Mouse (Mus musculus) large intestine, adult 2 months (tissue): ENCODE results near the gene Ice1. TPM values are rescaled to one million over a fixed set of nuclear protein-coding genes. Genes with fewer than 3 reads are reported as not detected.

Source experiments
- DNase-seq: peaks from one replicate; pipeline ENCODE4 v3.0.0-alpha.2; 2012; ENCODE audit warnings: low read depth, low spot score
- WGBS: fragments of 180-500 bp; shearing (Covaris S2); methylation state at CpG from one replicate; pipeline ENCODE4 v1.1.7; 2018; 5-methylcytosine and 5-hydroxymethylcytosine counted together
- polyA plus RNA-seq: library from polyadenylated mRNA; depleted of rRNA; stranded (reverse); fragments of >200 nt; gene quantifications from 2 replicates; pipeline ENCODE4 v1.2.3, GENCODE M21; 2012

Ice1 gene
- polyA plus RNA-seq, 1 experiment: 10.5 TPM

GRCm38 (mm10) chr13:70590248-70590762 is 47.1 kb downstream of the Ice1 start:
- DNase-seq: no peak
- WGBS: 63% methylated on average over 7 of the region's 7 CpGs

DNA sequence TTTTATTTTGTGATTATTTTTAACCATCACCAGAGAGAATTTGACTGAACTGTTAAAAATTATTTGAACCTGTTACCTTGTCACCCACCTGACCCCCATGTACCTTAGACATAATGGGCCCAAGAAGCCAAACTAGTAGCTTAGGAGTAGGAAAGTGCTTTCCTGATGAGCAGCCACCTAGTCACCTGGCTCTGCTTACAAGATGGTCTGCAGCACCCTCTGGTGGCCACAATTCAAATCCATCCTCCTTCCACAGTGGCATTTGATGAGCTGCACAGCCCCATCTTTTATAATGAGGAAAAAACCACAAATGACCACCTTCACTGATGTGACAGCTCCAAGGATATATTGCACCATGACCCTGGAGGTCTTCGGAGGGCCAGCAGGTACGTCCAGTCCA is 50.5 kb downstream of the Ice1 start:
- DNase-seq: no peak
- 82% methylated on average over 2 of the region's 2 CpGs for WGBS

DNA sequence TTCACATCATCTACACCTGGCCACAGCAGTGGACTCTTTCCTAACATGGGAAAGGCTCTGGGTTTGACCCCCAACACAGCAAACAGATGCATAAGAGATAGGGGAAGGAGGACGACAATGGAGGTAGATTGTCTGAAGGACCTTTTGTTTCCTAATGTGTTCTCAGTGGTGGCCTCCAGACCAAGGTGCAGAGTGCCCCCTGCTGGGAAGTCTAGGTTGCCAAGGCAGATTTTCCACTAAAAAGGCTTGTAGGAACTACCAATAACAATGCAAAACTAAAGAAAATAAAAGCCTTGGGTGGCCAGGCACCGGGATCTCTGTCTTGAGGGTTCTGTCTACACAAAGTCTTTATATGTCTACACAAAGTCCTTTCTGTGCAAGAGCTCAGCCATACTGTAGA is 54.9 kb downstream of the Ice1 start:
- no peak for DNase-seq
- 38% methylated on average over 2 of the region's 2 CpGs for WGBS

GRCm38 (mm10) chr13:70581509-70581908 is 55.9 kb downstream of the Ice1 start:
- 92% methylated on average over 4 of the region's 4 CpGs for WGBS

DNA sequence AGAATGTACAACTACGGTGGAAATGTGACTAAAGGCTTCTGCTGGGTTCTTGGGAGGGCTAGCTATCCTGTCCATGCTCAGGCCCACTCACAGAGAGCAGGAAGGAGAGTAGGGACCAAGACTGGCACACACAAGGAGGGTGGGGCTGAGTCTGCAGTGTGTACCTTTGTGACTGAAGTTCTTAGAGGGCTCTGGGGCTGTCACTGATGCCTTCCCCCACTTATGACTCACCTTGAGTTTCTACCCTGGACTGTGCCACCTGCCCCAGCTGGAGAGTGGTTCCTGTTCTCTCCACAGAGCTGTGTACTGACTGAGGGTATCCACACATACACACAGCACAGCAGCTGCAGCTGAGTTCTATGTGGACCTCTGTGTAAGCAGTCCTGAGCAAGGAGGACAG is 63.2 kb downstream of the Ice1 start:
- no peak for DNase-seq
- WGBS: 95% methylated on average over 1 of the region's 1 CpGs

More at GRCm38 (mm10) chr13:70581509-70581908, 55.9 kb downstream of the Ice1 start:
- no peak for DNase-seq

DNA sequence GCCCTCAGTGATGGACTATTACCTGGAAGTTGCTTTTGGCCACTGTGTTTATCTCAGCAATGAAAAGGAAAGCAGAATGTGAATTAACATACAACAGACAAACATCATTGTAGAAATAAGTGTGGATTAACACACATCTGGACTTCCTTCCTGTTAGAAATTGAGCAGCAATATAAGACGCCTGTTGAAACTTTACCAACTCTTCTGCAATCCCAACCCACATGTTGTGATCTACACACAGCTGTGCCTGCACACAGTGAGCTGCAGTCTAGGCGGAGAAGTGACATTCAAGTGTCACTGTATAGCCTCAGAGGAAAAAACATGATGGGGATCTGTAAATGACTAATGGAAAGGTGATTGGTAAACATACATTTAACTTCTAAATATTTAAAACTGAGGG is 69.5 kb downstream of the Ice1 start:
- no peak for DNase-seq
- WGBS: 66% methylated on average over 2 of the region's 2 CpGs

DNA sequence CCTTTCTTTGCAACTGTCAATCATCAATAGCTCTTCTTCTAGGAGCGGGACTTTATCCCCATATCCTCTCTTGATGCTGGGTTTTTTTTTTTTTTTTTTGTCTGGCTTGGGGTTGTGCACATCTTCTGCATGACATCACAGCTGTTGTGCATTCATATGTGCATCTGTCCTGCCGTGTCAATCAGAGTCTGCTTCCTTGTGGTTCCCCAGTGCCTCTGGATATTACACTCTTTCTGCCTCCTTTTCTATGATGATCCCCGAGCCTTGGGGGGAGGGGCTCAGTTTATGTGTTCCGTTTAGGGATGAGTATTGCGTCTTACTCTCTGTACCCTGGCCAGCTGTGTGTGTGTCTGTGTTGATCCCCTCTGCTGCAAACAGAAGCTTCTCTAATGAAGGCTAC is 84.0 kb downstream of the Ice1 start:
- 68% methylated on average over 5 of the region's 5 CpGs for WGBS
- no peak for DNase-seq

GRCm38 (mm10) chr13:70547457-70547856 is 90.0 kb downstream of the Ice1 start:
- no peak for DNase-seq
- 29% methylated on average over 3 of the region's 3 CpGs for WGBS

GRCm38 (mm10) chr13:70545261-70545660 is 92.2 kb downstream of the Ice1 start:
- 17% methylated on average over 1 of the region's 1 CpGs for WGBS
- DNase-seq: no peak

DNA sequence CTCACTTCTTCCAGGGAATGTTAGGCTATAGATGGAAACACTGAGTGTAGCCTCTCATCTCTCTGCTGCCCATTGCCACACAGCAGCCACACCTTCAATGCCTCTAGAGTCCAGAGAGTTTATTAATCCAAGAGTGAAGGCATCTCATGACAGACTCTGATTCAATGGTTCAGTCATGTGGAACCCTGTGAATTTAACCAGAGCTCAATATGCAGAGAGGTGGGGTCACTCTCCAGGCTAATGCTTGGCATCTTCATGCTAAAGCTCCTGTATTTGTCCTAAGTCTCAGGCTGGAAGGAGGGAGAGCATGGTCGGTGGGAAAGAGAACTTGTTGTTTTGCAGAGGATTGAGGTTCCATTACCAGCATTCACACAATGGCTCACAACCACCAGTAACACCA is 97.6 kb downstream of the Ice1 start:
- no peak for DNase-seq
- 75% methylated on average over 1 of the region's 1 CpGs for WGBS

GRCm38 (mm10) chr13:70533412-70533811 is 104.0 kb downstream of the Ice1 start:
- WGBS: 91% methylated on average over 5 of the region's 5 CpGs
- no peak for DNase-seq

DNA sequence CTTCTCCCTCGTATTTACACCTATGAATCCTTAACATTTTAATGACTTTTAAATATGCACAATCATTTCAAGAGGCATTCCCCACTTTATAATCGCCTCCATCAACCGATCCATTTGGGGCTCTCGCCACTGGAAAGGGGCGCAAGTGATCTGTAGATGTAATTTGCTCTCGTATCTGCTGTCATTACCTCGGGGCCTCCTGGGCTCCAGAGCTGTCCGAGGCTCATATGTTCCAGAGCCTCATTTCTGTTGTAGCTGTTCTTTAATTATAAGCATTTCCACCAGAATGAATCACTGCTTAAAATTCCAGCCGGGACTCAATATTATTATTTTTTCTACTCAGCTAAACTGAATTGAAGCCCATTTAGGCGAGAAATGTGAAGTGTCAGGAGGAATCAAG is 104.7 kb downstream of the Ice1 start:
- WGBS: 80% methylated on average over 10 of the region's 10 CpGs
- DNase-seq: no peak

- WGBS: 48% methylated on average over 2 of the region's 2 CpGs
- DNase-seq: no peak
Measured at GRCm38 (mm10) chr13:70517651-70518050, 119.8 kb downstream of the Ice1 start.

DNA sequence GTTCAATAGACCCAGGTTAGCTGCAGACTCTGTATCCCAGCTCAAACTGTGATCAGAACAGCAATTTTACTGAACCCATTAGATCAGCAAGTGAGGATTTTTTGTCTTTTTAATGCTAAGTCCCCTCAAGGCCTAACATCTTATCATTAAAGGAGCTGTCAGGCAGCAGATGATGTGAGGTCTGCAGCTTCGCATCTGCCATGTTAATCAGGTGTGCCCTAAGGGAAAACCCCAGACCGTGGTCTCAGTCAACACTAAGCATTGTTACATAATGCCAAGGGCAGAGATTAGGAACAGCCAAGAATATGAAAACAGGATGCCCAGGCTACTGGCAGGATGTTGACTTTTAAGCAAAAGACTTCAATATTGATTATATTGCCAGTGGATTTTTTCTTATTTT is 122.4 kb downstream of the Ice1 start:
- 82% methylated on average over 2 of the region's 2 CpGs for WGBS
- DNase-seq: no peak

DNA sequence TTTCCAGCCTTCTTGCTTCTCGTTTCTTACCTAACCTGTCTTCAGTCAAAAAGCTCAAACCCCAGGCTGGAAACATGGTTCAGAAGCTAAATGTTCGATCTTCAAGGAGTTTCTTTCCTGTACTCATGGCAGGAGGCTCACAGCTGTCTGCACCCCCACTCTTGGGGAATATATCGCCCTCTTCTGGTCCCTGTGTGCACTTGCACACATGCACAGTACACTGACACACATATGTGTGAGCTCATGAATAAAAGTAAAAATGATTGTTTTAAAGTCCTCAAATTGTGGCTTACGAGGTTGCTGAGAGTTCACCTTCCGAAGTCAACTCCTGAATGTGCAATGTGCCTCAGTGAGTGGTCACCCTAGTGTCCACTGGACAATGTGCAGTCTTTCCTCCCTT is 127.2 kb downstream of the Ice1 start:
- no peak for DNase-seq

GRCm38 (mm10) chr13:70509375-70510016 is 127.9 kb downstream of the Ice1 start:
- 69% methylated on average over 8 of the region's 8 CpGs for WGBS
- DNase-seq: no peak

More for the DNA sequence above, 127.2 kb downstream of the Ice1 start:
- WGBS: 69% methylated on average over 5 of the region's 5 CpGs

GRCm38 (mm10) chr13:70508708-70509374 is 128.6 kb downstream of the Ice1 start:
- DNase-seq: no peak
- WGBS: 55% methylated on average over 5 of the region's 5 CpGs
